Mouse (Mus musculus): ENCODE results near the gene Oas1c.

Oas1c gene

GRCm38 (mm10) chr5:120779922-120780321, 32.4 kb downstream of the Oas1c start:
- DNase-seq: no peak

GRCm38 (mm10) chr5:120778941-120779340, 33.4 kb downstream of the Oas1c start:
- DNase-seq: no peak

- no peak for DNase-seq
Measured at GRCm38 (mm10) chr5:120777478-120777877, 34.8 kb downstream of the Oas1c start, which contains the start of gene Oas3. Gene Oas3 (minus strand): TSS chr5:120777661.

- no peak for DNase-seq
Measured at GRCm38 (mm10) chr5:120776801-120777200, 35.5 kb downstream of the Oas1c start.

- no peak for DNase-seq
Measured at GRCm38 (mm10) chr5:120775287-120775985, 36.9 kb downstream of the Oas1c start.

- no peak for DNase-seq
Measured at GRCm38 (mm10) chr5:120769396-120769795, 42.9 kb downstream of the Oas1c start.

GRCm38 (mm10) chr5:120765010-120765409, 47.3 kb downstream of the Oas1c start:
- DNase-seq: no peak

GRCm38 (mm10) chr5:120761901-120762300, 50.4 kb downstream of the Oas1c start:
- no peak for DNase-seq

GRCm38 (mm10) chr5:120754215-120754614, 58.1 kb downstream of the Oas1c start:
- no peak for DNase-seq

GRCm38 (mm10) chr5:120752786-120753185, 59.5 kb downstream of the Oas1c start:
- DNase-seq: no peak

- DNase-seq: no peak
Measured at GRCm38 (mm10) chr5:120751206-120751605, 61.1 kb downstream of the Oas1c start.
